Mouse (Mus musculus): ENCODE measurements around the gene Cpeb2. TPM values are rescaled to one million over a fixed set of nuclear protein-coding genes. Genes with fewer than 3 reads are reported as not detected.

Cpeb2 gene
- 1.5 TPM for polyA plus RNA-seq (2012; fragmentation: generic; extraction: Trizol)
- long read RNA-seq, experiment 1: 0 reads
- long read RNA-seq, experiment 2: 0 reads

DNA sequence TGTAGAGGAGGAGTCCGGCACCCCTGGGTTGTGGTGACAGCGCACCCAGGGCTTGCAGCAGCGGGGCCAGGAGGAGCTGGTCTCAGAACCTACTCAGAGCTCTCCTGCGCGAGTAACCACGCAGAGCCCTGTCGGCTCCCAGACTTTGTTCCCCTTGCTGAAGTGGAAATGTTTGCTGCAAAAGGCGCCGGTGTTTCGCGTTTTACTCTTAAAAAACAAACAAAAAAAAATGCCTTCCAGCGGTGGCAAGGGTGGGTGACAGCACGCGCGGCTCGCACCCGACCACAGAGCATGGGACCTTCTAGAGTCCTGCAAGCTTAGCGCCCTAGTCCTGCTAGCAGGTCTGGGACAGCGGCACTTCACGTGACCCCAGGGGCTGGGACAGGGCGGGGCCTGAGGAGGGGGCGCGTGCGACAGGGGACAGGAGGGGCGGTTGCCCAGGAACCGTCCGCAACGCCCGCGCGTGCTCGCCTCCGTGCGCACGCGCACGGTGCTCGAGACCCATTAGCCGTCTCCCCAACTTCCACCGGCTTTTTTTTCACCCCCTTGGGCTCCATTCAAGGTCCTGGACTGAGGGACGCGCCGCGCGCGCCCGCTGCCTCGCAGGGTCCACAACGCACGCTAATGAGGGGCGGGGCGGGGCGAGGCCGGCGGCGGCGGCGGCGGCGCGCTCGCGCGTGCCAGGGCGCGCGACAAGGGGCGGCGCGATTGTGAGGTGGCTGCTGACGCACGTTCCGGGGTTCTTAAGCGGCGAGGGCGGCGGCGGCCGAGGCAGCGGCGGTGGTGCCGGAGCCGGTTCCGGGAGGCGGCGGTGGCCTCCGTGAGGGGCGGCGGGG lies at the start of gene Cpeb2:
Gene Cpeb2 (plus strand): TSS at position 691 of the 836 bp plus-strand sequence.
- Histone ChIP-seq H3ac (ENCODE audit: control insufficient read depth, insufficient read length, low read depth) (peak within 1 kb of the TSS; percentile 88), H3K79me2 (ENCODE audit: control insufficient read depth, insufficient read depth) (peaks cover 5% of the 10 kb centered on the region), H3K36me3 (ENCODE audit: control insufficient read depth, insufficient read depth) (no peaks in the 10 kb centered on the region), H3K27me3 (ENCODE audit: control insufficient read depth, insufficient read depth, insufficient read length) (no peaks in the 10 kb centered on the region), H3K4me3 (ENCODE audit: insufficient read depth, poor library complexity, severe bottlenecking) (peak within 1 kb of the TSS; percentile 57), H3K79me3 (ENCODE audit: low read depth) (no peaks in the 10 kb centered on the region)
- TF ChIP-seq MAX (IDR thresholded peaks at IDR 0.05) (no peak), USF1 (IDR thresholded peaks at IDR 0.05; ENCODE audit: low read depth) (peak; percentile 89)

- TF ChIP-seq CTCF (IDR thresholded peaks at IDR 0.05; ENCODE audit: control insufficient read depth, insufficient read depth, insufficient read length): no peak
- TF ChIP-seq MYOG (IDR thresholded peaks at IDR 0.05; ENCODE audit: control insufficient read depth, extremely low read depth, insufficient read length): no peak
- no peak for TF ChIP-seq USF1 (IDR thresholded peaks at IDR 0.05; ENCODE audit: low read depth)
- TF ChIP-seq FOSL1 (IDR thresholded peaks at IDR 0.05; ENCODE audit: insufficient read depth, low read length, poor library complexity, severe bottlenecking): no peak
- no peak for TF ChIP-seq MYOD1 (IDR thresholded peaks at IDR 0.05; ENCODE audit: control insufficient read depth, insufficient read length, low read depth)
- TF ChIP-seq MAX (IDR thresholded peaks at IDR 0.05): no peak
- no peak for TF ChIP-seq CEBPB (IDR thresholded peaks at IDR 0.05; ENCODE audit: low read depth)
- H3ac ChIP-seq (ENCODE audit: control insufficient read depth, insufficient read length, low read depth): no peak overlapping the region
- H3K79me2 ChIP-seq (ENCODE audit: control insufficient read depth, insufficient read depth): no peaks in the 10 kb centered on the region
- no peaks in the 10 kb centered on the region for H3K27me3 ChIP-seq (ENCODE audit: control insufficient read depth, insufficient read depth, insufficient read length)
- H3K4me3 ChIP-seq (ENCODE audit: insufficient read depth, poor library complexity, severe bottlenecking): no peak overlapping the region
- H3K79me3 ChIP-seq (ENCODE audit: low read depth): no peaks in the 10 kb centered on the region
- no peaks in the 10 kb centered on the region for H3K36me3 ChIP-seq (ENCODE audit: control insufficient read depth, insufficient read depth)
These were observed 49.4 kb upstream of the Cpeb2 start for GRCm38 (mm10) chr5:43183556-43183955.

- TF ChIP-seq USF1 (IDR thresholded peaks at IDR 0.05; ENCODE audit: low read depth) (no peak), CEBPB (IDR thresholded peaks at IDR 0.05; ENCODE audit: low read depth) (no peak), MAX (IDR thresholded peaks at IDR 0.05) (no peak), FOSL1 (IDR thresholded peaks at IDR 0.05; ENCODE audit: insufficient read depth, low read length, poor library complexity, severe bottlenecking) (no peak), MYOD1 (IDR thresholded peaks at IDR 0.05; ENCODE audit: control insufficient read depth, insufficient read length, low read depth) (no peak), MYOG (IDR thresholded peaks at IDR 0.05; ENCODE audit: control insufficient read depth, extremely low read depth, insufficient read length) (no peak), CTCF (IDR thresholded peaks at IDR 0.05; ENCODE audit: control insufficient read depth, insufficient read depth, insufficient read length) (no peak)
- no peaks in the 10 kb centered on the region for H3K27me3 ChIP-seq (ENCODE audit: control insufficient read depth, insufficient read depth, insufficient read length)
- no peaks in the 10 kb centered on the region for H3K79me2 ChIP-seq (ENCODE audit: control insufficient read depth, insufficient read depth)
- no peaks in the 10 kb centered on the region for H3K36me3 ChIP-seq (ENCODE audit: control insufficient read depth, insufficient read depth)
- H3ac ChIP-seq (ENCODE audit: control insufficient read depth, insufficient read length, low read depth): no peak overlapping the region
- H3K79me3 ChIP-seq (ENCODE audit: low read depth): no peaks in the 10 kb centered on the region
- H3K4me3 ChIP-seq (ENCODE audit: insufficient read depth, poor library complexity, severe bottlenecking): no peak overlapping the region
These were observed 48.1 kb upstream of the Cpeb2 start for GRCm38 (mm10) chr5:43184834-43185233.

DNA sequence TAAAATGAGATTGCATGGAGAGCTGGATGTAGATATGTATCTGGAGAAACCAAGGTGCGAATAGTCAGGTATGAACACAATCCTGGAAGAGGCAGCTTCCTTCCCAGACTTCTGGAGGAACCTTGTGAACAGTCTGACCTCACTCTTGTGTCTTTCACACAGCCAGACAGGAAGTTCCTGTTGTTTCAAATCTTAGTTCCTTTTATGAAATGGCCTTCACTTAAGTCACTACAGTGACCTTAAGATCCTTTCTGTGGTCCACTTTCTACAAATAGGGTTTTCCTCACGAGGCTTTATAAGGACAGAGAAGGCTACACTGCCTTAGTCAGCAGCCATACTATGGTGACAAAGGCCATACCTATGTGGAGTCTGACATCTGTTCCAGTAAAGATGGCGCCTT lies 47.5 kb upstream of the Cpeb2 start:
- TF ChIP-seq USF1 (IDR thresholded peaks at IDR 0.05; ENCODE audit: low read depth) (no peak), MAX (IDR thresholded peaks at IDR 0.05) (no peak), FOSL1 (IDR thresholded peaks at IDR 0.05; ENCODE audit: insufficient read depth, low read length, poor library complexity, severe bottlenecking) (no peak), MYOD1 (IDR thresholded peaks at IDR 0.05; ENCODE audit: control insufficient read depth, insufficient read length, low read depth) (no peak), MYOG (IDR thresholded peaks at IDR 0.05; ENCODE audit: control insufficient read depth, extremely low read depth, insufficient read length) (no peak), CTCF (IDR thresholded peaks at IDR 0.05; ENCODE audit: control insufficient read depth, insufficient read depth, insufficient read length) (no peak), CEBPB (IDR thresholded peaks at IDR 0.05; ENCODE audit: low read depth) (no peak)
- no peaks in the 10 kb centered on the region for H3K79me2 ChIP-seq (ENCODE audit: control insufficient read depth, insufficient read depth)
- no peak overlapping the region for H3K4me3 ChIP-seq (ENCODE audit: insufficient read depth, poor library complexity, severe bottlenecking)
- no peak overlapping the region for H3ac ChIP-seq (ENCODE audit: control insufficient read depth, insufficient read length, low read depth)
- no peaks in the 10 kb centered on the region for H3K27me3 ChIP-seq (ENCODE audit: control insufficient read depth, insufficient read depth, insufficient read length)
- no peaks in the 10 kb centered on the region for H3K79me3 ChIP-seq (ENCODE audit: low read depth)
- H3K36me3 ChIP-seq (ENCODE audit: control insufficient read depth, insufficient read depth): no peaks in the 10 kb centered on the region

GRCm38 (mm10) chr5:43200686-43201085 lies 32.3 kb upstream of the Cpeb2 start:
- TF ChIP-seq USF1 (IDR thresholded peaks at IDR 0.05; ENCODE audit: low read depth) (no peak), CTCF (IDR thresholded peaks at IDR 0.05; ENCODE audit: control insufficient read depth, insufficient read depth, insufficient read length) (no peak), MAX (IDR thresholded peaks at IDR 0.05) (no peak), CEBPB (IDR thresholded peaks at IDR 0.05; ENCODE audit: low read depth) (no peak), FOSL1 (IDR thresholded peaks at IDR 0.05; ENCODE audit: insufficient read depth, low read length, poor library complexity, severe bottlenecking) (no peak), MYOD1 (IDR thresholded peaks at IDR 0.05; ENCODE audit: control insufficient read depth, insufficient read length, low read depth) (no peak), MYOG (IDR thresholded peaks at IDR 0.05; ENCODE audit: control insufficient read depth, extremely low read depth, insufficient read length) (no peak)

More at GRCm38 (mm10) chr5:43200686-43201085, 32.3 kb upstream of the Cpeb2 start:
- H3K79me3 ChIP-seq (ENCODE audit: low read depth): no peaks in the 10 kb centered on the region
- no peak overlapping the region for H3ac ChIP-seq (ENCODE audit: control insufficient read depth, insufficient read length, low read depth)
- H3K4me3 ChIP-seq (ENCODE audit: insufficient read depth, poor library complexity, severe bottlenecking): no peak overlapping the region
- H3K36me3 ChIP-seq (ENCODE audit: control insufficient read depth, insufficient read depth): no peaks in the 10 kb centered on the region
- H3K27me3 ChIP-seq (ENCODE audit: control insufficient read depth, insufficient read depth, insufficient read length): no peaks in the 10 kb centered on the region
- H3K79me2 ChIP-seq (ENCODE audit: control insufficient read depth, insufficient read depth): no peaks in the 10 kb centered on the region

Measured in C2C12 (cell line).